Mouse (Mus musculus) stomach, postnatal 0 days (tissue): ENCODE results near the gene 2810408A11Rik. TPM values are rescaled to one million over a fixed set of nuclear protein-coding genes. Genes with fewer than 3 reads are reported as not detected.

Source experiments
- ATAC-seq: fragments of 200-750 bp; cut with Nextera tagmentation; 2 replicates; pipeline ENCODE4 v1.8.0; 2017; ENCODE audit not compliant: low FRiP score, low TSS enrichment
- DNase-seq: peaks from one replicate; pipeline ENCODE4 v3.0.0-alpha.2; 2016; ENCODE audit warnings: low spot score
- H3K27ac ChIP-seq: fragments of 300-500 bp; sonication (generic); replicated peaks from 2 replicates; pipeline ENCODE4 v1.5.1; 2014; ENCODE audit warnings: mild to moderate bottlenecking, control low read depth
- H3K27me3 ChIP-seq: fragments of 300-500 bp; sonication (generic); 2 replicates; pipeline ENCODE4 v1.6.1; 2014; ENCODE audit warnings: low read length; ENCODE audit not compliant: control insufficient read depth, insufficient read depth
- H3K36me3 ChIP-seq: fragments of 300-500 bp; sonication (generic); 2 replicates; pipeline ENCODE4 v1.6.1; 2014; ENCODE audit warnings: low read length, mixed read lengths; ENCODE audit not compliant: control insufficient read depth, insufficient read depth
- H3K4me1 ChIP-seq: fragments of 300-500 bp; sonication (generic); replicated peaks from 2 replicates; pipeline ENCODE4 v1.6.1; 2014; ENCODE audit warnings: antibody characterized with exemption; ENCODE audit not compliant: control insufficient read depth, insufficient read depth
- H3K4me2 ChIP-seq: fragments of 300-500 bp; sonication (generic); replicated peaks from 2 replicates; pipeline ENCODE4 v1.6.1; 2014; ENCODE audit warnings: low read depth, mild to moderate bottlenecking, control low read depth, moderate library complexity
- H3K4me3 ChIP-seq: fragments of 300-500 bp; sonication (generic); 2 replicates; pipeline ENCODE4 v1.5.1; 2014; ENCODE audit warnings: low read depth, low read length, control low read depth
- H3K9ac ChIP-seq: fragments of 300-500 bp; sonication (generic); 2 replicates; pipeline ENCODE4 v1.6.1; 2014; ENCODE audit warnings: mild to moderate bottlenecking, low read length, control low read depth, mixed read lengths
- H3K9me3 ChIP-seq: fragments of 300-500 bp; sonication (generic); 2 replicates; pipeline ENCODE4 v1.6.1; 2016; ENCODE audit warnings: low read length; ENCODE audit not compliant: control insufficient read depth
- CTCF ChIP-seq: IDR thresholded peaks from 2 replicates; pipeline ENCODE4 v1.5.1; 2016; ENCODE audit warnings: antibody characterized with exemption, low read depth, mild to moderate bottlenecking, moderate library complexity
- EP300 ChIP-seq: optimal IDR thresholded peaks from 2 replicates; pipeline ENCODE3; 2016; ENCODE audit warnings: antibody characterized with exemption
- WGBS: fragments of 180-500 bp; shearing (Covaris S2); extraction: QIAGEN DNeasy Blood & Tissue Kit; methylation state at CpG from one replicate; pipeline ENCODE4 v1.1.7; 2014; 5-methylcytosine and 5-hydroxymethylcytosine counted together
- polyA plus RNA-seq: library from polyadenylated mRNA; unstranded; fragments of >200 nt; fragmentation: Nextera tagmentation; extraction: Ambion mirVana; gene quantifications from 2 replicates; pipeline ENCODE4 v1.2.1, GENCODE M21; 2015

Gene 2810408A11Rik
- polyA plus RNA-seq, 1 experiment from 2014 or later: 5.9 TPM

DNA sequence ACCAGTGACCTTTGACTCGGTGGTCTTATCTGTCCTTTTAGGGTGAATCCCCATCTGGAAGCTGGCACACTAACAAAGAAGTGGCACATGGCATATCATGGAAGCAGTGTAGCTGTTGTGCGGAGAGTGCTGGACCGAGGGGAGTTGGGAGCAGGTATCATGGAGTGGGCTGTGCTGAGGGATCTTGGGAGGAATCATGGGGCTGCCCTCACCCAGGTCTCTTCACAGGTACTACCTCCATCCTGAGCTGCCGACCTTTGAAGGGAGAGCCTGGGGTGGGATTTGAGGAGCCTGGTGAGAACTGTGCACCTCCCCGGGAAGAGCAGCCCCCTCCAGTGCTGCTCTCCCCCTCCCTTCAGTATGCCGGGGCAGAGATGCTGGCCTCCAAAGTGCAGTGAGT lies 10.9 kb upstream of the 2810408A11Rik start:
- no peak overlapping the region for H3K27ac ChIP-seq
- 89% methylated on average over 6 of the region's 6 CpGs for WGBS
- H3K9ac ChIP-seq: no peak overlapping the region
- H3K9me3 ChIP-seq: no peaks in the 10 kb centered on the region
- ATAC-seq: no peak
- no peak overlapping the region for H3K4me2 ChIP-seq
- no peak for DNase-seq
- H3K4me3 ChIP-seq: no peak overlapping the region
- no peak for TF ChIP-seq CTCF
- no peak for TF ChIP-seq EP300
- H3K36me3 ChIP-seq: peaks cover 41% of the 10 kb centered on the region
- peaks cover 2% of the 10 kb centered on the region; the same call in 1 of the 2 replicates for H3K4me1 ChIP-seq
- no peaks in the 10 kb centered on the region for H3K27me3 ChIP-seq

DNA sequence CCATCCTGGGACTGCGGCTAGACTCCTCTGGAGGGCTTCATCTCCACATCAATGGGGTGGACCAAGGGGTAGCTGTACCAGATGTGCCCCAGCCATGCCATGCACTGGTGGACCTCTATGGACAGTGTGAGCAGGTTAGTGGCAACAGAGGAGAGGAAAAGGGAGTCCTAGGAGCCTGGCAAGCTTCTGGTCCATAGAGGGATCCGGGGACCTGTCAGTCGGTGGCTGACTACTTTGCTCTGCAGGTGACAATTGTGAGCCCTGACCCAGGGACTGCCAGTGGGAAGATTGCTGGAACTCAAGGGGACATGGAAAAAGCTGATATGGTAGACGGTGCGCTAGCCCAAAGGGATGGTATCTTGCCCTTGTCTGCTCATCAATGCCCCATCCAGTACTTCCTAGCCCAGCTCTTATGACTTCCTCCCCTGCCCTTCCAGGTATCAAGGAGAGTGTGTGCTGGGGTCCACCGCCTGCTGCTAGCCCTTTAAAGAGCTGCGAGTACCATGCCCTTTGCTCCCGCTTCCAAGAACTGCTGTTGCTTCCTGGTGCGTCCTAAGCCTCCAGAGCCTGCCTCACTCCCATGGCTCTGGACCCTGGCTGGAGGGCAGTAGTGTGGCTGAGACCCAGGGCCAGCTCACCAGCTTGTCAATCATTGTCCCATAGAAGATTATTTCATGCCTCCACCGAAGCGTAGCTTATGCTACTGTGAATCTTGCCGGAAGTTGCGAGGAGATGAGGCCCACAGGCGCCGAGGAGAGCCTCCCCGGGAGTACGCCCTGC lies 10.2 kb upstream of the 2810408A11Rik start:
- no peak overlapping the region for H3K4me2 ChIP-seq
- ATAC-seq: no peak
- WGBS: 91% methylated on average over 17 of the region's 17 CpGs
- no peak overlapping the region for H3K27ac ChIP-seq
- H3K4me1 ChIP-seq: peaks cover 2% of the 10 kb centered on the region; the same call in 1 of the 2 replicates
- TF ChIP-seq EP300 (no peak), CTCF (no peak)
- no peak overlapping the region for H3K4me3 ChIP-seq
- no peaks in the 10 kb centered on the region for H3K9me3 ChIP-seq
- no peak overlapping the region for H3K9ac ChIP-seq
- DNase-seq: no peak
- peaks cover 44% of the 10 kb centered on the region for H3K36me3 ChIP-seq
- H3K27me3 ChIP-seq: no peaks in the 10 kb centered on the region

DNA sequence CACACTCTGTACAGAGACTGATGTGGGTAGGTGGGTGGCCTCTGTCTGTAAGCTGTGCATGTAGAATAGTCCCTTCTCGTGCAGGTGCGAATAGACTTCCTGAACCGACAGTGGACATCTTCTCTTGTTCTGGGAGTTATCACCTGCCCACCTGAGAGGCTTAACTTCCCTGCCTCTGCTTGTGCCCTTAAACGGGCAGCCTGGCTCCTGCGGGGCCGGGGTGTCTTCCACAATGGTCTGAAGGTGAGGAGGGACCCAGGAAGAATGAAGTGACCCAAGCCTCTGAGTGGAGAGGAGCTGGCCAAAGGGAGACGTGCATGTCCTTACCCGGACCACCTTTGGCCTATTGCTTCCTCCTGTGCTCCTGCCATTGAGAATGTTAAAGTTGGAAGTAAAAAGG lies 9.4 kb upstream of the 2810408A11Rik start:
- no peak overlapping the region for H3K4me2 ChIP-seq
- no peak overlapping the region for H3K9ac ChIP-seq
- DNase-seq: no peak
- H3K9me3 ChIP-seq: no peaks in the 10 kb centered on the region
- H3K4me3 ChIP-seq: no peak overlapping the region
- no peak for ATAC-seq
- TF ChIP-seq CTCF (no peak), EP300 (no peak)
- no peak overlapping the region for H3K27ac ChIP-seq
- H3K36me3 ChIP-seq: peaks cover 43% of the 10 kb centered on the region
- no peaks in the 10 kb centered on the region for H3K27me3 ChIP-seq
- 95% methylated on average over 8 of the region's 8 CpGs for WGBS
- peaks cover 2% of the 10 kb centered on the region; the same call in 1 of the 2 replicates for H3K4me1 ChIP-seq

DNA sequence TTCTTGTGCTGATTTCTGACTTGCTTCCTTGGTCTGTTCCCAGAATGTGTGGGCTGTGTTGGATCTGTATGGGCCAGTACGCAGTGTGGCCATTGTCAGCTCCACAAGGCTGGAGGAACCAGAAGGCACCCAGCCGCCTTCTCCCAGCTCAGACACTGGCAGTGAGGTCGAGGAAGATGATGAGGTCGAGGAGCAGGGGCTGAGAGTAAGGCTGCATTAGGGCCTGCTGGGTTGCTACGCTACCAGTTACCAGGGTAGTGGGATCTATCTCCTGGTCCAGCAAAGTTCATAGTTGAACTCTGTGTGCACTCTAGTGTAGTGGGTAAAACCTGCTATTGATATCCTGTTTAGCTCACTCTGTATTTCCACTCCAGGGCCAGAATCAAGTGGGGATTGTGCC lies 8.4 kb upstream of the 2810408A11Rik start:
- DNase-seq: no peak
- H3K4me2 ChIP-seq: no peak overlapping the region
- 89% methylated on average over 5 of the region's 5 CpGs for WGBS
- no peak overlapping the region for H3K27ac ChIP-seq
- TF ChIP-seq EP300 (no peak), CTCF (no peak)
- H3K36me3 ChIP-seq: peaks cover 47% of the 10 kb centered on the region
- no peak overlapping the region for H3K9ac ChIP-seq
- H3K4me1 ChIP-seq: no peaks in the 10 kb centered on the region; the same call in 1 of the 2 replicates
- no peaks in the 10 kb centered on the region for H3K9me3 ChIP-seq
- no peak overlapping the region for H3K4me3 ChIP-seq
- no peaks in the 10 kb centered on the region for H3K27me3 ChIP-seq
- ATAC-seq: no peak

DNA sequence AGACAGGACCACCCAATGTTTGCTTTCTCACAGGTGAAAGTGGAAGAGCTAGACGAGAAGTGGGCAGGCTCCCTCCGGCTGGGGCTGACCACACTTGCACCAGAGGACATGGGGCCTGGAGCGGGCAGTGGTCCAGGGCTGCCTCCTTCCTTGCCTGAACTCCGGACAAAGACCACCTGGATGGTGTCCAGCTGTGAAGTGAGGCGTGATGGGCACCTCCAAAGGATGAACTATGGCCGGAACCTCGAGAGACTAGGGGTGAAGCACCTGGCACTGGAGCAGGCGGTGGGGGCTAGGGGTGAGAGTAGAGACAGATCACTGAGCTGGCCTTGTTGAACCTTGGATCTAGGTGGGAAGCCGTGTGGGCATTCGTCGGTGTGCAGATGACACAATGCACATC lies 7.9 kb upstream of the 2810408A11Rik start:
- no peak overlapping the region for H3K9ac ChIP-seq
- 93% methylated on average over 11 of the region's 11 CpGs for WGBS
- ATAC-seq: no peak

DNA sequence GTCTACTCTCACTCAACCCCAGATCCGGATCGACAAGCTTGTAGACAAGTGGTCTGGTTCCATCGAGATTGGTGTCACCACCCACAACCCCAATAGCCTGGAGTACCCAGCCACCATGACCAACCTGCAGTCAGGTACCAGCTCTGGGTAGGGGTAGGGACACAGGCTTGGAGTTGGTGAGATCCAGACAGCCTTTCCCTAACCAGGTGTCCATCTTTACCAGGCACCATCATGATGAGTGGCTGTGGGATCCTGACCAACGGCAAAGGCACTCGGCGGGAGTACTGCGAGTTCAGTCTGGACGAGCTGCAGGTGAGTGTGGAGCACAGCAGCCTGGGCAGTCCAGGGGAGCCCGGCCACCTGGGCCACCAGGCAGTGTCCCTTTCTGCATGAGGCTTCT lies 3.5 kb upstream of the 2810408A11Rik start:
- no peak for DNase-seq
- Histone ChIP-seq H3K9ac (no peak overlapping the region), H3K27me3 (no peaks in the 10 kb centered on the region), H3K9me3 (no peaks in the 10 kb centered on the region), H3K27ac (no peak overlapping the region), H3K4me1 (peaks cover 4% of the 10 kb centered on the region; the same call in 1 of the 2 replicates), H3K4me3 (no peak overlapping the region), H3K36me3 (peaks cover 35% of the 10 kb centered on the region), H3K4me2 (no peak overlapping the region)
- ATAC-seq: no peak
- no peak for TF ChIP-seq EP300
- 96% methylated on average over 9 of the region's 9 CpGs for WGBS

More for the DNA sequence above, 7.9 kb upstream of the 2810408A11Rik start:
- no peaks in the 10 kb centered on the region for H3K9me3 ChIP-seq
- TF ChIP-seq EP300: no peak
- TF ChIP-seq CTCF: no peak
- DNase-seq: no peak
- no peaks in the 10 kb centered on the region; the same call in 1 of the 2 replicates for H3K4me1 ChIP-seq
- H3K27me3 ChIP-seq: no peaks in the 10 kb centered on the region
- peaks cover 49% of the 10 kb centered on the region for H3K36me3 ChIP-seq
- H3K27ac ChIP-seq: no peak overlapping the region
- H3K4me3 ChIP-seq: no peak overlapping the region
- H3K4me2 ChIP-seq: no peak overlapping the region
